Mouse (Mus musculus): ENCODE measurements around the gene Syde2. TPM values are rescaled to one million over a fixed set of nuclear protein-coding genes. Genes with fewer than 3 reads are reported as not detected.
A peak's percentile ranks its signal among the peaks of the same experiment; 100 is the strongest.

The Syde2 gene
- total and polyA plus RNA-seq, 2 experiments from 2014 or later, result 10.5 to 42.0 TPM

- DNase-seq (ENCODE audit: low spot score) (no peak), ATAC-seq (ENCODE audit: insufficient read depth, low read depth) (no peak)
- 79% methylated on average over 2 of the region's 2 CpGs for WGBS
- TF ChIP-seq CTCF (IDR thresholded peaks at IDR 0.05; ENCODE audit: low read depth) (no peak), EP300 (IDR thresholded peaks at IDR 0.05; ENCODE audit: low read depth) (no peak)
- no peaks in the 10 kb centered on the region for H3K9me3 ChIP-seq (replicated peaks; ENCODE audit: control insufficient read depth, low read length)
- no peak overlapping the region for H3K4me3 ChIP-seq (ENCODE audit: low read depth, low read length)
- H3K27ac ChIP-seq (ENCODE audit: low read depth), result no peak overlapping the region
- H3K4me2 ChIP-seq (ENCODE audit: low read depth, low read length), result no peak overlapping the region
- H3K27me3 ChIP-seq (ENCODE audit: control insufficient read depth, insufficient read depth, low read length), result no peaks in the 10 kb centered on the region
- H3K9ac ChIP-seq (replicated peaks; ENCODE audit: low read depth, low read length), result no peak overlapping the region
- H3K4me1 ChIP-seq (ENCODE audit: control insufficient read depth, insufficient read depth), result peaks cover 13% of the 10 kb centered on the region
- no peaks in the 10 kb centered on the region for H3K36me3 ChIP-seq (replicated peaks; ENCODE audit: control insufficient read depth, insufficient read depth, low read length)
Observed at GRCm38 (mm10) chr3:146053873-146054272, 66.2 kb downstream of the Syde2 start.

DNA sequence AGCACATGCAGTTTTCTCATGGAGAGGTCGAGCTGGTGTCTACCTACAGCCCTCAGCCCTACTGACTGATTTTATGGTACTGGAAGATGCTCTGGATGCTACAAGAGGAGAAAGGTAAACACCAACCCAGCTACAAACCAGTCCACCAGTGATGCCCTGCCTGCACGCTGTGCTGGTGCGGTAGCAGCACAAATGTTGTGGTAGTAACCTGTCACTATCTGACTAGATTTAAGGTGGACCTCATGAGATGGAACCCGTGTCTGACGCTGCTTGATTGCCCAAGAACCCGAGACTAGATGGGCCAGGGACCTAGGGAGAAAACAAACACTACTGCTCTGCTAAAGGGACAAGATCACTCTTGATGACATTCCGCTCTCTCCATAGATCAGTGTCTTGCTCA is 69.5 kb downstream of the Syde2 start:
- no peaks in the 10 kb centered on the region for H3K36me3 ChIP-seq (replicated peaks; ENCODE audit: control insufficient read depth, insufficient read depth, low read length)
- no peak overlapping the region for H3K9ac ChIP-seq (replicated peaks; ENCODE audit: low read depth, low read length)
- H3K4me2 ChIP-seq (ENCODE audit: low read depth, low read length), result no peak overlapping the region
- H3K27me3 ChIP-seq (ENCODE audit: control insufficient read depth, insufficient read depth, low read length), result no peaks in the 10 kb centered on the region
- WGBS, result 66% methylated on average over 7 of the region's 7 CpGs
- DNase-seq (ENCODE audit: low spot score) (no peak), ATAC-seq (ENCODE audit: insufficient read depth, low read depth) (no peak)
- H3K27ac ChIP-seq (ENCODE audit: low read depth), result no peak overlapping the region
- H3K9me3 ChIP-seq (replicated peaks; ENCODE audit: control insufficient read depth, low read length), result no peaks in the 10 kb centered on the region
- no peak overlapping the region for H3K4me3 ChIP-seq (ENCODE audit: low read depth, low read length)
- peaks cover 9% of the 10 kb centered on the region; the same call in 1 of the 2 replicates for H3K4me1 ChIP-seq (ENCODE audit: control insufficient read depth, insufficient read depth)
- TF ChIP-seq CTCF (IDR thresholded peaks at IDR 0.05; ENCODE audit: low read depth) (no peak), EP300 (IDR thresholded peaks at IDR 0.05; ENCODE audit: low read depth) (no peak)

- Histone ChIP-seq H3K36me3 (replicated peaks; ENCODE audit: control insufficient read depth, insufficient read depth, low read length) (no peaks in the 10 kb centered on the region), H3K27ac (ENCODE audit: low read depth) (no peak overlapping the region), H3K9ac (replicated peaks; ENCODE audit: low read depth, low read length) (no peak overlapping the region), H3K27me3 (ENCODE audit: control insufficient read depth, insufficient read depth, low read length) (no peaks in the 10 kb centered on the region), H3K9me3 (replicated peaks; ENCODE audit: control insufficient read depth, low read length) (no peaks in the 10 kb centered on the region), H3K4me1 (ENCODE audit: control insufficient read depth, insufficient read depth) (peaks cover 3% of the 10 kb centered on the region; the same call in 1 of the 2 replicates), H3K4me2 (ENCODE audit: low read depth, low read length) (no peak overlapping the region), H3K4me3 (ENCODE audit: low read depth, low read length) (no peak overlapping the region)
- no peak for TF ChIP-seq EP300 (IDR thresholded peaks at IDR 0.05; ENCODE audit: low read depth)
- peak; percentile 79 for TF ChIP-seq CTCF (IDR thresholded peaks at IDR 0.05; ENCODE audit: low read depth)
- DNase-seq (ENCODE audit: low spot score) (peak; percentile 52), ATAC-seq (ENCODE audit: insufficient read depth, low read depth) (no peak)
- WGBS, result 14% methylated on average over 4 of the region's 4 CpGs
Observed at GRCm38 (mm10) chr3:146058263-146058662, 70.6 kb downstream of the Syde2 start.

- H3K27ac ChIP-seq (ENCODE audit: low read depth), result no peak overlapping the region
- no peak overlapping the region for H3K4me2 ChIP-seq (ENCODE audit: low read depth, low read length)
- no peaks in the 10 kb centered on the region for H3K27me3 ChIP-seq (ENCODE audit: control insufficient read depth, insufficient read depth, low read length)
- no peaks in the 10 kb centered on the region for H3K4me1 ChIP-seq (ENCODE audit: control insufficient read depth, insufficient read depth)
- no peaks in the 10 kb centered on the region for H3K36me3 ChIP-seq (replicated peaks; ENCODE audit: control insufficient read depth, insufficient read depth, low read length)
- H3K4me3 ChIP-seq (ENCODE audit: low read depth, low read length), result no peak overlapping the region
- DNase-seq (ENCODE audit: low spot score) (no peak), ATAC-seq (ENCODE audit: insufficient read depth, low read depth) (no peak)
- 80% methylated on average over 15 of the region's 15 CpGs for WGBS
- no peak for TF ChIP-seq CTCF (IDR thresholded peaks at IDR 0.05; ENCODE audit: low read depth)
- no peak for TF ChIP-seq EP300 (IDR thresholded peaks at IDR 0.05; ENCODE audit: low read depth)
- H3K9me3 ChIP-seq (replicated peaks; ENCODE audit: control insufficient read depth, low read length), result no peaks in the 10 kb centered on the region
- H3K9ac ChIP-seq (replicated peaks; ENCODE audit: low read depth, low read length), result no peak overlapping the region
Observed at GRCm38 (mm10) chr3:146059356-146059926, 71.8 kb downstream of the Syde2 start.

DNA sequence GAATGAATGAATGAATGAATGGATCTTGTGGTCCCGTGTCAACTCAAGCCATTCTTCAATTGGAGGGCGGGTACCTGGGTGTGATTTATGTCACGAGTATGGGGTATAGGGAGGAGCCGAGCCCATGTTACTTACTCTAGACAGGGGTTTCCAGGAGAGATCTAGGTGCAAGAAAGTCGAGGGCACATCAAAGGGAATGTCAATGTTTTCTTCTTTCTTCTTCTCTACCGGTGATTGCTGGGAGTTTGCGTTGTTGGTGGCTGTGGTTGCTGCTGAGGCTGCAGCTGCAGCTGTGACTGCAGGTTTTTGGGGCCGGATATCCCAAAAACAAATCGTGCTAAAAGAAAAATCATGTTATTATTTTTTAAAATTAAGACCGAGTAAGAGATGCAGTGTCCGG is 75.5 kb downstream of the Syde2 start:
- no peaks in the 10 kb centered on the region for H3K9me3 ChIP-seq (replicated peaks; ENCODE audit: control insufficient read depth, low read length)
- H3K9ac ChIP-seq (replicated peaks; ENCODE audit: low read depth, low read length), result no peak overlapping the region
- H3K27me3 ChIP-seq (ENCODE audit: control insufficient read depth, insufficient read depth, low read length), result no peaks in the 10 kb centered on the region
- ATAC-seq (ENCODE audit: insufficient read depth, low read depth), result no peak
- H3K4me1 ChIP-seq (ENCODE audit: control insufficient read depth, insufficient read depth), result no peaks in the 10 kb centered on the region
- 79% methylated on average over 11 of the region's 11 CpGs for WGBS
- no peak overlapping the region for H3K4me3 ChIP-seq (ENCODE audit: low read depth, low read length)
- H3K4me2 ChIP-seq (ENCODE audit: low read depth, low read length), result no peak overlapping the region
- H3K36me3 ChIP-seq (replicated peaks; ENCODE audit: control insufficient read depth, insufficient read depth, low read length), result no peaks in the 10 kb centered on the region
- TF ChIP-seq EP300 (IDR thresholded peaks at IDR 0.05; ENCODE audit: low read depth), result no peak
- no peak for TF ChIP-seq CTCF (IDR thresholded peaks at IDR 0.05; ENCODE audit: low read depth)
- no peak for DNase-seq (ENCODE audit: low spot score)
- H3K27ac ChIP-seq (ENCODE audit: low read depth), result no peak overlapping the region

- 70% methylated on average over 4 of the region's 4 CpGs for WGBS
Observed at GRCm38 (mm10) chr3:146069276-146069675, 81.6 kb downstream of the Syde2 start.

More at GRCm38 (mm10) chr3:146069276-146069675, 81.6 kb downstream of the Syde2 start:
- no peaks in the 10 kb centered on the region for H3K27me3 ChIP-seq (ENCODE audit: control insufficient read depth, insufficient read depth, low read length)
- no peak overlapping the region for H3K27ac ChIP-seq (ENCODE audit: low read depth)
- H3K4me2 ChIP-seq (ENCODE audit: low read depth, low read length), result no peak overlapping the region
- DNase-seq (ENCODE audit: low spot score), result no peak
- no peak overlapping the region for H3K9ac ChIP-seq (replicated peaks; ENCODE audit: low read depth, low read length)
- no peak overlapping the region for H3K4me3 ChIP-seq (ENCODE audit: low read depth, low read length)
- no peaks in the 10 kb centered on the region for H3K9me3 ChIP-seq (replicated peaks; ENCODE audit: control insufficient read depth, low read length)
- TF ChIP-seq EP300 (IDR thresholded peaks at IDR 0.05; ENCODE audit: low read depth), result no peak
- TF ChIP-seq CTCF (IDR thresholded peaks at IDR 0.05; ENCODE audit: low read depth), result no peak
- H3K4me1 ChIP-seq (ENCODE audit: control insufficient read depth, insufficient read depth), result no peaks in the 10 kb centered on the region
- no peaks in the 10 kb centered on the region for H3K36me3 ChIP-seq (replicated peaks; ENCODE audit: control insufficient read depth, insufficient read depth, low read length)
- no peak for ATAC-seq (ENCODE audit: insufficient read depth, low read depth)

Other genes with a start within 250 kb of the Syde2 start
- 12.3 and 12.4 TPM in 2 replicates for gene Ddah1, start 229.2 kb upstream of the Syde2 start, total RNA-seq (2014; rRNA removed; ENCODE audit: low replicate concordance)
- gene Ddah1, start 229.2 kb upstream of the Syde2 start, polyA plus RNA-seq (2015; fragmentation: Nextera tagmentation; extraction: Ambion mirVana), result 8.1 and 9.4 TPM in 2 replicates
- gene Bcl10, start 65.1 kb upstream of the Syde2 start, total RNA-seq (2014; rRNA removed; ENCODE audit: low replicate concordance), result 16.1 and 48.3 TPM in 2 replicates
- 32.7 and 35.1 TPM in 2 replicates for gene Bcl10, start 65.1 kb upstream of the Syde2 start, polyA plus RNA-seq (2015; fragmentation: Nextera tagmentation; extraction: Ambion mirVana)
- gene 2410004B18Rik, start 49.9 kb upstream of the Syde2 start, total RNA-seq (2014; rRNA removed; ENCODE audit: low replicate concordance), result 9.1 and 12.3 TPM in 2 replicates
- 35.9 and 37.6 TPM in 2 replicates for gene 2410004B18Rik, start 49.9 kb upstream of the Syde2 start, polyA plus RNA-seq (2015; fragmentation: Nextera tagmentation; extraction: Ambion mirVana)
- not detected in 2 replicates for gene Wdr63, start 120.3 kb downstream of the Syde2 start, total RNA-seq (2014; rRNA removed; ENCODE audit: low replicate concordance)
- 0.12 TPM in 1 of 2 replicates, not detected in the other for gene Wdr63, start 120.3 kb downstream of the Syde2 start, polyA plus RNA-seq (2015; fragmentation: Nextera tagmentation; extraction: Ambion mirVana)
- gene Mcoln3, start 129.6 kb downstream of the Syde2 start, total RNA-seq (2014; rRNA removed; ENCODE audit: low replicate concordance), result 0.04 TPM in 1 of 2 replicates, not detected in the other
- gene Mcoln3, start 129.6 kb downstream of the Syde2 start, polyA plus RNA-seq (2015; fragmentation: Nextera tagmentation; extraction: Ambion mirVana), result 0.19 and 0.20 TPM in 2 replicates
- not detected in 2 replicates for gene Mcoln2, start 162.0 kb downstream of the Syde2 start, total RNA-seq (2014; rRNA removed; ENCODE audit: low replicate concordance)
- gene Mcoln2, start 162.0 kb downstream of the Syde2 start, polyA plus RNA-seq (2015; fragmentation: Nextera tagmentation; extraction: Ambion mirVana), result 0.14 and 0.21 TPM in 2 replicates
- 38.9 and 54.8 TPM in 2 replicates for gene Lpar3, start 233.1 kb downstream of the Syde2 start, total RNA-seq (2014; rRNA removed; ENCODE audit: low replicate concordance)
- gene Lpar3, start 233.1 kb downstream of the Syde2 start, polyA plus RNA-seq (2015; fragmentation: Nextera tagmentation; extraction: Ambion mirVana), result 34.3 and 34.4 TPM in 2 replicates